Mouse (Mus musculus) forebrain, embryonic 14.5 days (tissue): ENCODE measurements around the gene Pak4. TPM values are rescaled to one million over a fixed set of nuclear protein-coding genes. Genes with fewer than 3 reads are reported as not detected.

ENCODE experiments used
- ATAC-seq: fragments of 200-750 bp; cut with Nextera tagmentation; 2 replicates; pipeline ENCODE4 v1.8.0; 2017; ENCODE audit warnings: mild to moderate bottlenecking, moderate library complexity
- DNase-seq: peaks from one replicate; pipeline ENCODE4 v3.0.0-alpha.2; 2015; ENCODE audit warnings: low spot score
- H3K27ac ChIP-seq: fragments of 300-500 bp; sonication (generic); 2 replicates; pipeline ENCODE4 v1.5.1; 2014; ENCODE audit warnings: low read depth, mild to moderate bottlenecking, control low read depth, low read length, moderate library complexity
- H3K27me3 ChIP-seq: fragments of 300-500 bp; sonication (generic); replicated peaks from 2 replicates; pipeline ENCODE4 v1.6.1; 2014; ENCODE audit warnings: low read length, control low read depth, mixed read lengths; ENCODE audit not compliant: control insufficient read depth, insufficient read depth
- H3K36me3 ChIP-seq: fragments of 300-500 bp; sonication (generic); 2 replicates; pipeline ENCODE4 v1.6.1; 2014; ENCODE audit warnings: low read length, control low read depth; ENCODE audit not compliant: control insufficient read depth, insufficient read depth
- H3K4me1 ChIP-seq: fragments of 300-500 bp; sonication (generic); 2 replicates; pipeline ENCODE4 v1.6.1; 2014; ENCODE audit warnings: antibody characterized with exemption, low read length, control low read depth; ENCODE audit not compliant: control insufficient read depth, insufficient read depth
- H3K4me2 ChIP-seq: fragments of 300-500 bp; sonication (generic); 2 replicates; pipeline ENCODE4 v1.6.1; 2014; ENCODE audit warnings: mild to moderate bottlenecking, control low read depth, low read length
- H3K4me3 ChIP-seq: fragments of 300-500 bp; sonication (generic); 2 replicates; pipeline ENCODE4 v1.5.1; 2014; ENCODE audit warnings: low read depth, low read length, control low read depth
- H3K9ac ChIP-seq: fragments of 300-500 bp; sonication (generic); 2 replicates; pipeline ENCODE4 v1.6.1; 2014; ENCODE audit warnings: mild to moderate bottlenecking, low read length, control low read depth, moderate library complexity
- H3K9me3 ChIP-seq: fragments of 300-500 bp; sonication (generic); replicated peaks from 2 replicates; pipeline ENCODE4 v1.6.1; 2016; ENCODE audit warnings: low read length, control low read depth, mixed read lengths; ENCODE audit not compliant: control insufficient read depth
- WGBS: fragments of 180-500 bp; shearing (Covaris S2); extraction: QIAGEN DNeasy Blood & Tissue Kit; methylation state at CpG from one replicate; pipeline ENCODE4 v1.1.7; 2014; 5-methylcytosine and 5-hydroxymethylcytosine counted together
- polyA plus RNA-seq: library from polyadenylated mRNA; unstranded; fragments of >200 nt; fragmentation: Nextera tagmentation; extraction: Ambion mirVana; gene quantifications from 2 replicates; pipeline ENCODE4 v1.2.1, GENCODE M21; 2014

Pak4 gene
- polyA plus RNA-seq, 1 experiment from 2014 or later = 12.6 TPM

DNA sequence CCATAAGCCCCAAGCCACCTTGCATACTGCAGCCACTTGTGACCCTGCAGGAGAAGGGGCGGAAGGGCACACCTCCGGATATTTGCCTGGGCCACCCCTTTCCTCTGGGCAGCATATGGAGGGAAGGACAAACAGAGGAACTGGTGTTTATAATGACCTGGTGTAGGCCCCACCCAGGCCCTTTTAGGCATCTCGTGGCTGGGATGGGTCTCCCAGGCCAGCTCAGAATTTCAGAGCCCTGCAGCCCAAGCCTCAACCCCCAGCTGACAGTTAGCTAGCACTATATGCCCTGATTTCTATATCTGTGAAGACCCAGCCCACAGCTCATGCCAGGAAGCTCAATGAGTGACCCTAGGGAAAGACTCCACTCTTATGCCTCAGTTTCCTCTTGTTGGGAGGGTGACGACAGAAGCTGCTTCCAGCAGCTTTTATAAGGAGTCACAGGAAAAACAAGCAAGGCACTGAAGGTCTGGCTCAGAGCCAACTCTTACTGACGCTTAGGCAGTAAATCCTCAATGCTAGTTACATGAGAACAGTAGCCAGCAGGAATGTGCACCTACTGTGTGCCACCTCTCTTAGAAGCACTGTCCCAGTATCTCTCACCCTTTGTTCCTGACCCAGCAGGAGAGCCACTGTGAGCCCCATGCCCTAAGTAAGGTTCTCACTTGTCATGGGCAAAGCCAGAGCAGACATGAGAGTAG is 26.9 kb downstream of the Pak4 start:
- H3K36me3 ChIP-seq = peaks cover 29% of the 10 kb centered on the region
- 44% methylated on average over 5 of the region's 5 CpGs for WGBS
- no peak for ATAC-seq
- peak; percentile 64 for DNase-seq
- H3K9ac ChIP-seq = no peak overlapping the region
- H3K9me3 ChIP-seq = no peaks in the 10 kb centered on the region
- no peaks in the 10 kb centered on the region for H3K4me1 ChIP-seq
- H3K27me3 ChIP-seq = no peaks in the 10 kb centered on the region
- H3K4me2 ChIP-seq = no peak overlapping the region
- H3K27ac ChIP-seq = no peak overlapping the region
- H3K4me3 ChIP-seq = no peak overlapping the region

DNA sequence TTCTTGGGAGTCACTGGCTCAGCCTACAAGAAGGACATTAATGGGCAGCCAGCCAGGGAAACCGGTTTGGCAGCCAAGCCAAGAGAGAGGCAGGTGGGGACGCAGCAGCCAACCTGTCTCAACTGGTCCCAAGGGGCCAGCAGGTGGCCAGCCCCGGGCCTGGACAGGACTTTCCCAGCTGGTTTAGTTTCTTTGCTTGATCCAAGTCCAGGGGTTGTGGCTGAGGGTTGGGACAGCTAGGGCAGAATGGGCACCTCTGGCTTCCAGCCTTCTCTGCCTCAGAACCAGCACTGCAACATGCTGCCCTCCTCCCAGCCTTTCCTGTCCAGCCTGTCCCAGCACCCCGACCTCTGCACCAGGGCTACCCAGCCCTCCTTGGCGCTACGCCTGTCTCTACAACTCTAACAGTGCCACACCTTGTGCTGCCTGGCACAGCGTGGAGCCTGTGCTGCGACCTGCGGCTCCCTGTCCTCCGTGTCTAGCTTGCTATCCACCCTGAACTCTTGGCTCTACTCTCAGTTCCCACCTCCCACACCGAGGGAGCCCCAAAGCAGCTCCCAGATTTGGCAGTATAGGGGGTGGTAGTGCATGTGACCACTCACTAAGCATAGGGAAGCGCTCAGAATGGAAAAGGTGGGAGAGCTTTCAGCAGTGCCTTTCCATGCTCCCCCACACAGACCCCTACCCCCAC is 27.5 kb downstream of the Pak4 start:
- no peak overlapping the region for H3K9ac ChIP-seq
- 70% methylated on average over 12 of the region's 12 CpGs for WGBS
- no peak overlapping the region for H3K4me2 ChIP-seq
- no peak overlapping the region; the same call in 1 of the 2 replicates for H3K27ac ChIP-seq
- DNase-seq = no peak
- ATAC-seq = no peak
- no peaks in the 10 kb centered on the region for H3K4me1 ChIP-seq
- H3K4me3 ChIP-seq = no peak overlapping the region
- no peaks in the 10 kb centered on the region for H3K9me3 ChIP-seq
- H3K27me3 ChIP-seq = no peaks in the 10 kb centered on the region
- H3K36me3 ChIP-seq = peaks cover 36% of the 10 kb centered on the region

DNA sequence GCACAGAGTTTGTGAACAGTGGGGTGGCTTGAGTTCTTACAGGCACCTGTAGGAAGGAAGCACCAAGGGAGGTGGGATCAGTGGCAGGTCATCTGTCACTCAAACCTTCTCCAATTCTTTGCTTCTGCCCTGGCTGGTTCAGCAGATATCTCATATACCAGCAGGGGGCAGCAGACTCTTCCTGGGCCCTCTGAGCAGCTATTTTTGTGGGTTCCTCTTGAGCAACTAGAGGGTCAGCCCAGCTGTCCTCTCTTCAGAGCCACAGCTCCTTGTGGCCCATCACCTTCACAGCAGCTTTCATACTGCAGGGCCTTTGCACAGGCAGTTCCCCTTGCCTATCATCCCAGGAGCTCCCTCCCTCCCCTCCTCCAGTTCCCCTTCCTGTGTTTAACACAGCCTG is 29.7 kb downstream of the Pak4 start:
- H3K36me3 ChIP-seq = peaks cover 58% of the 10 kb centered on the region
- peak; percentile 18; the same call in 1 of the 2 replicates for ATAC-seq

DNA sequence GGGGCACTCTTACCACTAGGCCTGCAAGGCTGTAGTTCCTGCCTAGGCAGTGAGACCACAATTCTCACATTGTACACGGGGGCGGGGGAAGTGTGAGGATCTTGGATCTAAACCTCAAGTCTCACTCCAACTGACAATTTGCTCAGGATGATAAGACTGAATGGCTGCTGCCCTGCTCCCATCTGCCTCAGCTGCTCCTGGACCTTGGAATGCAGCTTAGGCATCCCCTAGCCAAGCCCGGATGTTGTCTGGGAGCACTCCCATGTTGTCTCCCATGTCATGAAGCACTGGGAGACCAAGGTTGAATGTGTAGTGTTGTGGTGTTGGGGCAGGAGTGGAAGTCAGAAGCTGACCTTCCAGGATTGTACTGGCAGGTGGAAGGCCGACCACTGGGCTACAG is 30.4 kb downstream of the Pak4 start:
- no peak for DNase-seq
- WGBS = 89% methylated on average over 4 of the region's 4 CpGs
- H3K4me3 ChIP-seq = no peak overlapping the region
- no peaks in the 10 kb centered on the region for H3K4me1 ChIP-seq
- no peak overlapping the region for H3K9ac ChIP-seq
- H3K36me3 ChIP-seq = peaks cover 64% of the 10 kb centered on the region
- H3K27ac ChIP-seq = no peak overlapping the region
- H3K4me2 ChIP-seq = no peak overlapping the region
- no peaks in the 10 kb centered on the region for H3K27me3 ChIP-seq
- no peaks in the 10 kb centered on the region for H3K9me3 ChIP-seq
- ATAC-seq = no peak

More for the DNA sequence above, 29.7 kb downstream of the Pak4 start:
- no peak overlapping the region for H3K27ac ChIP-seq
- no peak overlapping the region for H3K9ac ChIP-seq
- no peak overlapping the region for H3K4me3 ChIP-seq
- peak; percentile 66 for DNase-seq
- H3K27me3 ChIP-seq = no peaks in the 10 kb centered on the region
- no peaks in the 10 kb centered on the region for H3K9me3 ChIP-seq
- H3K4me2 ChIP-seq = no peak overlapping the region
- H3K4me1 ChIP-seq = no peaks in the 10 kb centered on the region

DNA sequence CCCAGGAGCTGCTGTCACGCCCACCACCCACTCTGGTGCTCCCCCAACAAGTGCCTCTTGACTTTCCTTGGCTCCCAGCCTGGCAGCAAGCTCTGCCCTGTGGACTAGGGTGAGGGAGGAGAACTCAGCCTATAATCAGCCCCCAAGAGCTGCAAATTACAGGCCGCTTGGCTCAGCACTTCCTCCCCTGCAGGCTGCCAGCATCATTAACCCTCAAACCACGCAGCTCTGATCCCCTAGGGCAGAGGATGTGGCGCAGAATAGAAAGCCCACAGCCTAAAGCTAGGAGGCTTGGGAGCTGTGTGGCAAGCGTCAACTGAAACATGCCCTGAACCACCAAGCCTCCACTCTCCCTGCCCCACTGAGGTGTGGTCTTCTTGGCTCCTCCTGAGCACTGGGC is 32.6 kb downstream of the Pak4 start:
- H3K4me1 ChIP-seq = no peaks in the 10 kb centered on the region
- H3K9ac ChIP-seq = no peak overlapping the region
- ATAC-seq (no peak), DNase-seq (no peak)
- no peaks in the 10 kb centered on the region for H3K27me3 ChIP-seq
- peaks cover 79% of the 10 kb centered on the region for H3K36me3 ChIP-seq
- no peak overlapping the region for H3K4me2 ChIP-seq
- no peaks in the 10 kb centered on the region for H3K9me3 ChIP-seq
- 75% methylated on average over 5 of the region's 5 CpGs for WGBS
- no peak overlapping the region for H3K4me3 ChIP-seq
- no peak overlapping the region for H3K27ac ChIP-seq

DNA sequence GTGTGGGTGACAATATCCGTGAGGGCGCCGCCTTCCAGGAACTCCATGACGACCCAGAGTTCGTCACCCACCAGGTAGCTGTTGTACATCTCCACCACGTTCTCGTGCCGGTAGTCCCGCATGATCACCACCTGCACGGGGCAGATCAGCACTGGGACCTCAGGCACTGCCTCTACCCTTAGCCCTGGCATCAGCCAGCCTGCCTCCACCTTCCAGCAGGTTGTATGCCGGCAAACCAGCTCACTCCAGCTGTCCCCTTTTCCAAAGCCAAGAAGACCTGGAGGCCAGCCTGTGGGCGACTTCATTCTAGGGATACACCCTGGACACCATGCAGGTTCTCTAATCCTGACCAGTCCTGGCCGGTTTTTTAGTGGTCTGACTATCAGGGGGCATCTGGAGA is 35.0 kb downstream of the Pak4 start:
- H3K4me2 ChIP-seq = no peak overlapping the region
- no peak for ATAC-seq
- no peak overlapping the region for H3K9ac ChIP-seq
- no peaks in the 10 kb centered on the region for H3K4me1 ChIP-seq
- 92% methylated on average over 13 of the region's 13 CpGs for WGBS
- no peak overlapping the region for H3K27ac ChIP-seq
- peaks cover 86% of the 10 kb centered on the region for H3K36me3 ChIP-seq
- H3K27me3 ChIP-seq = no peaks in the 10 kb centered on the region
- DNase-seq = no peak
- H3K4me3 ChIP-seq = no peak overlapping the region
- H3K9me3 ChIP-seq = no peaks in the 10 kb centered on the region

DNA sequence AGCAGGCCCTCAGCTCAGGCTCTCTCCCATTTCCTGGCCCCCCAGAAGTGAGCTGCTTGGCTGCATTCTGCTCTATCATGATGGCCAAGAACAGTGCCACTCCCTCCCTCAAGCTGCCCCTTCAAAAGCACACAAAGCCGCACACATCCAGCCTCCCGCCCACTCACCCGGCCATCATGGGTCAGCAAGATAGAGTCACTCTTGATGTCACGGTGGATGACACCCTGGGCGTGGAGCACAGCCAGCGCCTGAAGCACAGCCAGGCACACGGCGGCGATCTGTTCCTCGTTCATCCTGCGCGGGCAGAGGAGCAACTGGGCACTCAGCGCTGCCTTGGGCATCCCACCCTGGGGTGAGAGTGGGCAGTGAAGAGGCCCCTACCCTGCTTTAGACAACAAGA is 35.6 kb downstream of the Pak4 start:
- Histone ChIP-seq H3K9ac (no peak overlapping the region), H3K36me3 (peaks cover 80% of the 10 kb centered on the region), H3K27me3 (no peaks in the 10 kb centered on the region), H3K27ac (no peak overlapping the region), H3K9me3 (no peaks in the 10 kb centered on the region), H3K4me2 (no peak overlapping the region), H3K4me1 (no peaks in the 10 kb centered on the region), H3K4me3 (no peak overlapping the region)
- ATAC-seq (no peak), DNase-seq (no peak)
- 92% methylated on average over 13 of the region's 13 CpGs for WGBS

DNA sequence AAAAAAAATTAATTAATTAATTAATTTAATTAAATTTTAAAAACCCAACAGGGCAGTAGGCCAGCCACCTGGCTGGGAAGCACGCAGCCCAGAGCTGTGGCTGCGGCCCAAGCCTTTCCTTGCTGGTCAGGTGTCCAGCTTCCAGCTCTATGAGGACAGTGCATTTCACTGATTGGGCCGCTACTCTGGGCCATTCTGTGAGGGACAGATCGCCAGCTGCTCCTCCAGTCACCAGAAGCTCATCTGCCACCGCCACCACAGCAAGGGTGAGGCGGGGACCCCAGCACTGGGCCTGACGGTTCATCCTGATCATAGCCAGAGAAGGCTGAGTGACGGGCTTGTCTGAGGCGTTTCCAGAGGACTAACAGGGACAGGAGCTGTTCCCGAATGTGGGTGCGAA is 36.0 kb downstream of the Pak4 start:
- no peak overlapping the region for H3K27ac ChIP-seq
- H3K4me2 ChIP-seq = no peak overlapping the region
- DNase-seq = no peak
- no peaks in the 10 kb centered on the region for H3K27me3 ChIP-seq
- 90% methylated on average over 11 of the region's 11 CpGs for WGBS
- no peak overlapping the region for H3K4me3 ChIP-seq
- peaks cover 76% of the 10 kb centered on the region for H3K36me3 ChIP-seq
- H3K9me3 ChIP-seq = no peaks in the 10 kb centered on the region
- no peaks in the 10 kb centered on the region for H3K4me1 ChIP-seq
- ATAC-seq = no peak
- no peak overlapping the region for H3K9ac ChIP-seq

DNA sequence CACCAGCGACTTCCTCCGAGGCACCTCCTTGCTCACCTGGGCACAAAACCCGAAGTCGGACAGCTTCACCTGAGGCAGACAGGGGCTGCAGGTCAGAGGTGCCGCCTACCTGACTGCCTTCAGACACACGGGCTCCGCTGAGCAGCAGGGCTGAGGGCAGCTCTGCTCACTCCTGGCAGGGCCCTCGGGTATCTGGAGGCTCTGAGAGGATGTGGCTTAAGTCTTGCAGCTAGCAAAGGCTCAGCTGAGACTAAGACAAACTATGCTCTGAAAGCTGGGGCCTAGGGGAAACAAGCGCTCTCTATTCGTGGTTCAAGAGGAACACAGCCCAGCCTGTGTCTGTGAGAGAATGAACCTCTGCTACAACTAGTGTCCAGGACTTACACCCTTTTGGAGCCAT is 37.1 kb downstream of the Pak4 start:
- no peak overlapping the region for H3K9ac ChIP-seq
- no peak for DNase-seq
- no peaks in the 10 kb centered on the region for H3K4me1 ChIP-seq
- no peaks in the 10 kb centered on the region for H3K27me3 ChIP-seq
- no peaks in the 10 kb centered on the region for H3K9me3 ChIP-seq
- no peak overlapping the region for H3K27ac ChIP-seq
- H3K4me2 ChIP-seq = no peak overlapping the region
- no peak for ATAC-seq
- no peak overlapping the region for H3K4me3 ChIP-seq
- 96% methylated on average over 10 of the region's 10 CpGs for WGBS
- peaks cover 65% of the 10 kb centered on the region for H3K36me3 ChIP-seq
